Mouse (Mus musculus): ENCODE data around the gene Nell2.

The Nell2 gene

GRCm38 (mm10) chr15:95495666-95496065 lies 32.7 kb downstream of the Nell2 start:
- no peaks in the 10 kb centered on the region for H3K36me3 ChIP-seq (ENCODE audit: control insufficient read depth, insufficient read depth, low read length, poor library complexity, severe bottlenecking)
- H3K27me3 ChIP-seq (ENCODE audit: control insufficient read depth, insufficient read depth, low read length, poor library complexity, severe bottlenecking) = no peaks in the 10 kb centered on the region
- no peak for DNase-seq (ENCODE audit: low read depth, low spot score)

- no peaks in the 10 kb centered on the region for H3K36me3 ChIP-seq (ENCODE audit: control insufficient read depth, insufficient read depth, low read length, poor library complexity, severe bottlenecking)
- H3K27me3 ChIP-seq (ENCODE audit: control insufficient read depth, insufficient read depth, low read length, poor library complexity, severe bottlenecking) = no peaks in the 10 kb centered on the region
- no peak for DNase-seq (ENCODE audit: low read depth, low spot score)
These were observed 33.2 kb downstream of the Nell2 start for GRCm38 (mm10) chr15:95495193-95495592.

DNA sequence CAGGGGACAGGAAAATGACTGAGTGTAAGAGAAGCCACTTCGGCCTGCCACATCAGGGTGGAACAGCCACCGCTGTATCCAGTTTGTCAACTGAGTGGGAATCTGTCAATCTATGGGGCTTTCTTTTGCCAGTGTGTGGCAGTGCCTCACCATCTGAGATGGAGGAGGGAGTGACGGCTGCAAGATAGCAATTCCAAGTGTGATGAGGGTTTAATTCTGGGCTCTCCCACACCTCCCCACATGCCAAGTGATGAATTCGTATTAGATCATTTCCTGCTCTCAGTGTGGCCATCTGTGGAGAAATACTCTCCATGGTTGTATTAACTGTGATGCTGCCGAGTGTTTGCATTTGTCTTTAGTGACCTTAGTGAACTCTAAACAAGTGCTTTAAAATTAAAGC lies 36.2 kb downstream of the Nell2 start:
- no peaks in the 10 kb centered on the region for H3K27me3 ChIP-seq (ENCODE audit: control insufficient read depth, insufficient read depth, low read length, poor library complexity, severe bottlenecking)
- H3K36me3 ChIP-seq (ENCODE audit: control insufficient read depth, insufficient read depth, low read length, poor library complexity, severe bottlenecking) = no peaks in the 10 kb centered on the region
- no peak for DNase-seq (ENCODE audit: low read depth, low spot score)

GRCm38 (mm10) chr15:95489174-95489573 lies 39.2 kb downstream of the Nell2 start:
- H3K27me3 ChIP-seq (ENCODE audit: control insufficient read depth, insufficient read depth, low read length, poor library complexity, severe bottlenecking) = no peaks in the 10 kb centered on the region
- no peak for DNase-seq (ENCODE audit: low read depth, low spot score)
- H3K36me3 ChIP-seq (ENCODE audit: control insufficient read depth, insufficient read depth, low read length, poor library complexity, severe bottlenecking) = no peaks in the 10 kb centered on the region

DNA sequence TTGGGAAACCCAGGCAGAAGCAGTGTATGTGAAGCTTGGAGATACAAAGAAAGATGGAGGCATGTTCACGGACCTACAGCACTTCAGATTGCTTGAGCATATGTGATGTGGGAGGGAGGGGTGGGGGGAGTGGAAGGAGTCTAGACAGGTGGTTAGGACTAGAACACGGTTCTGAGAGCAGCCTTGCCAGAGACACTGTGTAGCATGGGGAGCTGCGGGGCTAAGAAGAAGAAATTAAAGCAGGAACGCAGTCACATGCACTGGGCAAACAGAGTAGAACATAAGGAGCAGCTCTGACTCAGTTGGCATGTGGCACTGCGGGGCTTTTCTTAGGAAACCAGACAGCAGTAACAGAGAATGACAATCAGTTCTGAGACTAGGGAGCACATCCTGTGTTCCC lies 40.4 kb downstream of the Nell2 start:
- H3K27me3 ChIP-seq (ENCODE audit: control insufficient read depth, insufficient read depth, low read length, poor library complexity, severe bottlenecking) = no peaks in the 10 kb centered on the region
- no peaks in the 10 kb centered on the region for H3K36me3 ChIP-seq (ENCODE audit: control insufficient read depth, insufficient read depth, low read length, poor library complexity, severe bottlenecking)
- no peak for DNase-seq (ENCODE audit: low read depth, low spot score)

- DNase-seq (ENCODE audit: low read depth, low spot score) = no peak
- H3K36me3 ChIP-seq (ENCODE audit: control insufficient read depth, insufficient read depth, low read length, poor library complexity, severe bottlenecking) = no peaks in the 10 kb centered on the region
- H3K27me3 ChIP-seq (ENCODE audit: control insufficient read depth, insufficient read depth, low read length, poor library complexity, severe bottlenecking) = no peaks in the 10 kb centered on the region
These were observed 46.4 kb downstream of the Nell2 start for GRCm38 (mm10) chr15:95482002-95482401.

- no peaks in the 10 kb centered on the region for H3K27me3 ChIP-seq (ENCODE audit: control insufficient read depth, insufficient read depth, low read length, poor library complexity, severe bottlenecking)
- no peak for DNase-seq (ENCODE audit: low read depth, low spot score)
- no peaks in the 10 kb centered on the region for H3K36me3 ChIP-seq (ENCODE audit: control insufficient read depth, insufficient read depth, low read length, poor library complexity, severe bottlenecking)
These were observed 46.8 kb downstream of the Nell2 start for GRCm38 (mm10) chr15:95481585-95481984.

DNA sequence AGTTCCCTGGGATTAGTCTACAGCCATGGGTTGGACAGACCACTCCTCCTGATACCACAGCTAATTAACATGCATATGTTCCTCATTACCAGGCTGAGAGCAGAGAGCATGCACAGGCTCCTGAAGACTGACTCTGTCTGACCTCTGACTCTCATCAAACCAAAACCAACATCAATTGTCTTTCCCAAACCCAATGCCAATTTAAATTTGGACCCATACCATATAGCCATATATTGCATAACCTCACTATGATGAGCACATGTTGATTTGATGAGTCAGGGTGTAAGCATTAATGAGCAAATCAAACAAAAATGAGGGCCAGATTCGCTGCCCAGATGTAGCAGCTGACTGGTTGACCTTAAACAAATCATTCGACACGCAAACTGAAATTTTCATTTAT lies 51.9 kb downstream of the Nell2 start:
- no peaks in the 10 kb centered on the region for H3K36me3 ChIP-seq (ENCODE audit: control insufficient read depth, insufficient read depth, low read length, poor library complexity, severe bottlenecking)
- DNase-seq (ENCODE audit: low read depth, low spot score) = no peak
- H3K27me3 ChIP-seq (ENCODE audit: control insufficient read depth, insufficient read depth, low read length, poor library complexity, severe bottlenecking) = no peaks in the 10 kb centered on the region

GRCm38 (mm10) chr15:95473976-95474375 lies 54.4 kb downstream of the Nell2 start:
- DNase-seq (ENCODE audit: low read depth, low spot score) = no peak
- Histone ChIP-seq H3K27me3 (ENCODE audit: control insufficient read depth, insufficient read depth, low read length, poor library complexity, severe bottlenecking) (no peaks in the 10 kb centered on the region), H3K36me3 (ENCODE audit: control insufficient read depth, insufficient read depth, low read length, poor library complexity, severe bottlenecking) (no peaks in the 10 kb centered on the region)

DNA sequence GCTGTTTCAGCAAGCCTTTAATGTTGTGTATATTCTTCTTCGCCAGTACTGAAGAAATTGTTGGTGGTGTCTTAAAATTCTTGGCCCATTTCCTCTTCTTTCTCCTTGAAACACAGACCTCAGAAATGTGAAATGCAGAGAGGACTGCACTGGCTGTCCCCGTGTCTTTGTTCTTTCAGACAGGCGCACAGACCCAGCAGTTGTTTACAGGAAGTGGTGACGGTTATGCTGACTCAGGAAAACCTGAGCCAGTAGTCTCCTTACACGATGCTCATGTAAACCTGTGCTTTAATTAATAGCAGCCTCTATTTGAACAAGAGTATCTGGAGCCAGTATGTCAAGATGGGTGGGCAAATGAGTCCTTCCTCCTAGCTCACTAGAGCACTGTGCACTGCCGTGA lies 61.2 kb downstream of the Nell2 start:
- Histone ChIP-seq H3K36me3 (ENCODE audit: control insufficient read depth, insufficient read depth, low read length, poor library complexity, severe bottlenecking) (no peaks in the 10 kb centered on the region), H3K27me3 (ENCODE audit: control insufficient read depth, insufficient read depth, low read length, poor library complexity, severe bottlenecking) (no peaks in the 10 kb centered on the region)
- no peak for DNase-seq (ENCODE audit: low read depth, low spot score)

- no peaks in the 10 kb centered on the region for H3K27me3 ChIP-seq (ENCODE audit: control insufficient read depth, insufficient read depth, low read length, poor library complexity, severe bottlenecking)
- no peak for DNase-seq (ENCODE audit: low read depth, low spot score)
- no peaks in the 10 kb centered on the region for H3K36me3 ChIP-seq (ENCODE audit: control insufficient read depth, insufficient read depth, low read length, poor library complexity, severe bottlenecking)
These were observed 68.3 kb downstream of the Nell2 start for GRCm38 (mm10) chr15:95460041-95460566.

DNA sequence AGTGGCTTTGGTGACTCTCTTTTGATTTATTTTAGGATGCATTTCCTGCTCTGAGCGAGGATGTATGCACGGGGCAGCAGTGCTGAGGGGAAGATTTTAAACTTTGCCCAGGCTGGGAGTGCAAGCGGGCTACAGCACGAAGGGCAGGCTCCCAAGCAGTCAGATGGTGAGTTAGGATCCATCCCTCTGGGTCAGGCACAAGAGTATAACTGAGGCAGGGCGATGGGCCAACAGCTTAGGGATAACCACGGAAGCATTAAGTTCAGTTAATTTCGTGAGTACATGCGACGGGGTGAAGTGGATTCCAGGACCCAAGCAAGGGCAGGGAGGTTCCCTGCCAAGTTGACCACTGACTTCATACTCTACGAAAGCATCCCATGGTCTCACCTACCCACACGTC lies 83.8 kb downstream of the Nell2 start:
- DNase-seq (ENCODE audit: low read depth, low spot score) = no peak
- Histone ChIP-seq H3K27me3 (ENCODE audit: control insufficient read depth, insufficient read depth, low read length, poor library complexity, severe bottlenecking) (no peaks in the 10 kb centered on the region), H3K36me3 (ENCODE audit: control insufficient read depth, insufficient read depth, low read length, poor library complexity, severe bottlenecking) (no peaks in the 10 kb centered on the region)

DNA sequence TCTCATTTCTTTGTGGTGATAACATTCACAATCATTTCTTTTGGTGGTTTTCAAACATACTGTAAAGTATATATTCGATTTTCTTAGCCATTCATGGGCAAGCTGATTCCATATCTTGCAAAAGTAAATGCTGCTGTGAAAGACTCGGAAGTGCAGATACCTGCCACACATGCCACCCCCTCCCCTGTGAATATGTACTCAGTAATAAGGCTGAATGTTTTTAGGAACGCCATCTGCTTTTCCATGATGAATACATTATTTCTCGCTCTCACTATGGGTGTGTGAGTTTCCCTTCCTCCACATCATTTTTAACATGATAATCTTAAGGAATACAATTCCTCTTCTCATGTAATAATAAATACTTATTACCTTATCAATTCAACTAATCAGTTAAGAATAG lies 90.6 kb downstream of the Nell2 start:
- DNase-seq (ENCODE audit: low read depth, low spot score) = no peak
- H3K36me3 ChIP-seq (ENCODE audit: control insufficient read depth, insufficient read depth, low read length, poor library complexity, severe bottlenecking) = no peaks in the 10 kb centered on the region
- H3K27me3 ChIP-seq (ENCODE audit: control insufficient read depth, insufficient read depth, low read length, poor library complexity, severe bottlenecking) = no peaks in the 10 kb centered on the region

DNA sequence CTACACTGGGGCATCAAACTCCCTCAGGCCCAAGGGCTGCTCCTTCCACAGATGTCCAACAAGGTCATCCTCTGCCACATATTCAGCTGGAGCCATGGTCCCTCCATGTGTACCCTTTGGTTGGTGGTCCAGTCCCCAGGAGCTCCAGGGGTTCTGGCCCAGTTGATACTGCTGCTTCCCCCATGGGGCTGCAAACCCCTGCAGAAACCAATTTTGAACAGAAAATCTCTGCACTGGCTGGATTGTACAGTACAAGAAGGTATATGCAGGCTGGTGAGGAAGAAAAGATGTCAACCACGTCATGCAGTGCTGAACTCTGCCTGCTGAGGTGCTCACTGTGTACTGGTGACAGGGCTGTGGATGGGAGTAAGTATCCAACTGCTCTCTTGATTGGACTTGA lies 92.1 kb downstream of the Nell2 start:
- H3K27me3 ChIP-seq (ENCODE audit: control insufficient read depth, insufficient read depth, low read length, poor library complexity, severe bottlenecking) = no peaks in the 10 kb centered on the region
- no peaks in the 10 kb centered on the region for H3K36me3 ChIP-seq (ENCODE audit: control insufficient read depth, insufficient read depth, low read length, poor library complexity, severe bottlenecking)
- DNase-seq (ENCODE audit: low read depth, low spot score) = no peak

DNA sequence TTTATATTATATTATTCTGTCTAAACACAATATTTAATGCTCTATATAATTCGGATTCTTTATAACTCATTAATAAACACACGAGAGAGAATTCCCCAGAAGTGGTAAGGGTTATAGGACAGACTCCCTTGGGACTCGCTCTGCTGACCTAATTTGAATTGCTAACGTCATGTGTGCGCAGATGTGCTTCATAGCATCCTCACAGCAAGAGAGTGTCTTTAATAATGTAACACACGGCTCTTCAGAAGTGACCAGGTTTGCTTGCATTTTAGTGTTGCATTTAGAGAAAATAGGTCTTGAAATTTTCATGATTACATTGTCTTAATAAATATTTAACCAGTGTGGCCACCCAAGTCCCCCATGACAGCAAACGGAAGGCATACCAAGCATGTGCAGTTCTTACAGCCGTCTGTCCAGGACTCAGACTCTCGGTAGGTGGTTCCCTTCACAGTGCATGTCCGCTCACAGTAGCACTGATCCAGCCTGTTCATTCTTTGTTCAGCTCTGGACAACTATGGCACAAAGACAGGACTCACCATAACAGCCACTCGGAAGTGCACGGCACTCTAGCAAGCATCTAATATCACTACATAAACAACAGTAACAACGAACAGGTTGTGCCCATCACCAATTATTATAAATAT lies 97.1 kb downstream of the Nell2 start:
- no peak for DNase-seq (ENCODE audit: low read depth, low spot score)
- no peaks in the 10 kb centered on the region for H3K27me3 ChIP-seq (ENCODE audit: control insufficient read depth, insufficient read depth, low read length, poor library complexity, severe bottlenecking)
- H3K36me3 ChIP-seq (ENCODE audit: control insufficient read depth, insufficient read depth, low read length, poor library complexity, severe bottlenecking) = no peaks in the 10 kb centered on the region

- H3K27me3 ChIP-seq (ENCODE audit: control insufficient read depth, insufficient read depth, low read length, poor library complexity, severe bottlenecking) = no peaks in the 10 kb centered on the region
- no peak for DNase-seq (ENCODE audit: low read depth, low spot score)
- H3K36me3 ChIP-seq (ENCODE audit: control insufficient read depth, insufficient read depth, low read length, poor library complexity, severe bottlenecking) = no peaks in the 10 kb centered on the region
These were observed 98.4 kb downstream of the Nell2 start for GRCm38 (mm10) chr15:95430000-95430399.

Measured in splenic B cell, adult 2 months (primary cell).